Mouse (Mus musculus) cerebellum, postnatal 36 days (tissue): Measurements from ENCODE around the gene Mgat1.

Experiments
- DNase-seq, 2 experiments: peaks; one replicate each; pipeline ENCODE4 v3.0.0; 2021 to 2022; ENCODE audit warnings: mixed read lengths in 2 of 2

Mgat1 gene

DNA sequence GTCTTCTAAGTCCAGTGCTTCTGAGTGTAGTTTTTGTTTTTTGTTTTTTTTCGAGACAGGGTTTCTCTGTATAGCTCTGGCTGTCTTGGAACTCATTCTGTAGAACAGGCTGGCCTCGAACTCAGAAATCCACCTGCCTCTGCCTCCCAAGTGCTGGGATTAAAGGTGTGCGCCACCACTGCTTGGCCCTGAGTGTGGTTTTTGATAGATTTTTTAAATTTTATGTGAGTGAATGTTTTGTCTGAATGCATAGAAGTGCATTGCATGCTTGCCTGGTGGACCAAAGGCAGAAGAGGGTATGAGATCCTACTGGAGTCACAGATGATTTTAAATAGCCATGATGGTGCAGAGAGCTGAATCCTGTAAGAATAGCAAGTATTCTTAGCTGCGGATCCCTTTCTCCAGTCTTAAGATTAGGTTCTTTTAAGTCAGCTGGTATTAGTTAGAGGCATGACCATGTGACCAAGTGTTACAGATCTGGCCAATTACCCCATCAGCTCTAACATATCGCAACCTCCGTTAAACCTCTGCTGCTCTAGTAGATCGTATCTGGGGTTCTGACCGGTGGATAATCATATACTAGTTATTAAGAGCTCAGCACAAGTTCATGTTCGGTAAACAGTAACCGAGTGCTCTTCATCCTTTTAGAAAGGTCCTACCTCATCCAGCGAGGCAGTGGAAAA, 906 bp upstream of the Mgat1 start:
- no peak for DNase-seq

DNA sequence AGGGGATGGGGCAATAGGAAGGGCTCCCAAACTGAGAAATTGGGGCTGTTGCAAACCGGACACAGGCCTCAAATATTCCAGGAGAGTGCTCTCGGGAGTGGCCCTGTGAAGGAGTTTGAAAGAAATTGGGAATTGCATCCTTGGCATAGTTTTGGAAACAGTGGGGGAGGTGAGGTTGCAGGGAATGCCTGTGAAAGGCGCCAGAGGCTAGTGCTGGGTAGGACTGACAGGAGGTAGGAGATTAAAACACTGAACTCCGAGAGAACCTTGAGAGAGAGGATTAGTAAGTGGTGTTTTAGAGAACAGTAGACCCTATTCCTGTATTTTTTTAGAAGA, 572 bp downstream of the Mgat1 start:
- DNase-seq: no peak

DNA sequence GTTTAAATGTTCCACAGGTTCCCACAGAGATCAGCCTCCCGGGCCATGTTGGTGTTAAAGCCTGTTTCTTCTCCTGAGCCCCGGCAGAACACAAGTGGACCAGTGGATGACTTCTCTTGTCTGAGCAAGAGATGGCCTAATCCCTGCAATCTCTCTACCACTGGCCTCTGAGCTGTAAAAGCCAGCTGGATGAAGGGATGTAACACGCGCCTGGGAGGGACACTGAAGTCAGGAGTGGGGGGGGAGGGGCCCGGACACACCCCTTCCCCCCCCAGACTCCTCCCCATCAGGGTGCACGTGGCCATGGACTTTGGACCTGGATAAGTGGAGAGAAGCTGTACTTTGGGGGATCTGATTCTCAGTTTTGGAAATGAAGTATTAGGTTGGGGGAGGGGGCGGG, 1.2 kb downstream of the Mgat1 start:
- no peak for DNase-seq

DNA sequence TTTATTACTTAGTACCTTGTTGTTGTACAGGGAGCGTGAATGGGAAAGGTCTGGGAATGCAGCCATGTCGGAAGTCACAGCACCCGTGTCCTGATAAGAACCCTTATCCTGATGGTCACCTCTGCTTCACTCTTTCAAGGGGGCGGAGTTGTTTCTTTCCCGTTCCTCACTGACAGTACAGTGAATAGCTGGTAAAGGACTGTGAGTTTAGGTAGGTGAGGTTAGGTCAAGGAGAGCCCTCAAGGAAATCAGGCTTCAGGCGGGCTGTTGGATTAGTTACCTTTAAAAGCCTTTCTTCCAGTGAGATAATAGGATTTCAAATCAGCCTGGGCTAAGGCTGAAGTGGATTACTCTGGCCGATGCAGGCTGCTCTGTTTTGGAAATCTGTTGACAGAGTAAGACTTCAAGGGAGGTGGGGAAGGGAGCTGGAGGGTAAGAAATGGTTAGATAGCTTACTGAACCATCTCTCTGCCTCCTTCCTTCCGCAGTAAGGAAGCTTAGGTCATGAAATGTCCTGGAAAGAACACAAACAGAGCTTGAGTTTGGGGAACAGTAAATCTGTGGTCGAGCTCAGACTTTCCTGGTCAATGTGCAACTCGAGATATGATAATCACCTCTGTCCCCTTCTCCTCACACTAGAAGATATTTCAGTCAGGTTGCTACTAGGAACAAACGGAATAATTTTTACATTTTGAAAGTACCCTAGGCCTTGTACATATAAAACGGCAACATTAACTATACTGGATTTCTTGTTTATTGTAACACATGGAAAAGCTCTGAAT, 1.8 kb downstream of the Mgat1 start:
- no peak for DNase-seq

DNA sequence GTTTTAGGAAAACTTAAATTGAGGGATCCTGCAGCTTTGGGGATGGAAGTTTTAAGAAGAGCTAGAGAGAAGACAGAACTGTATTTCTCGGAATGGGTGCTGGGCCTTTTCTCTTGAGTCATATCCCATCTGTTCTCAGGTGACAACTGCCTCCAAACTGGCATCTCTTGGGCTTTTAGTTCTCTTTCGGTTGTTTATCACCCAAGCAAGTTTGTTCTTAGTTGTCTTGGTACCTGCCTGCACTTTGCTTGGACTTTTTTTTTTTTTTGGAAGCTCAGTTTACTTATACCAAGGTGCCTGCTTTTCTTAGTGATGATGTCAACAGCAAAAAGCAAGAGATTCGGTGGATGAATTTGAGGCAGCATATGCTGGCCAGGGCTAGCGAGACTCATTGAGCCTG, 2.5 kb downstream of the Mgat1 start:
- DNase-seq: no peak

DNA sequence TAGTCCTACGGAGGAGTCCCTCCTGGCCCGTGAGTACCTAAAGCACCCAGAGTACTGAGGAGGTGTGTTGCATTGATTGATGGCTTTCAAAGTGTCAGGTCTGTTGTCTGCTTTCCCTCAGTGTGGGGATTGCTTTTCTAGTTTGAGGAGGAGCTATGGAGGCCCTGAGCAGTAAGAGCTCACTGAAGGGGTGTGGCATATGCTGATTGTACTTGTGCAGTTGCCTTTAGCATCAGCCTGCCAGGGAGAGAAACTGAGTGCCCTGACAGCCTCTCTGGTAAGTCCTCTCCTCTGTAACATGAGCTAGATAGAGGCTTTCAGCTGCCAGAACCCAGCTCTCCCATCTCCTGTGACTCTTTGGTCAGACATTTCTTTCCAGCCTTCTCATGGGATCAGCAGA, 3.3 kb downstream of the Mgat1 start:
- no peak for DNase-seq

DNA sequence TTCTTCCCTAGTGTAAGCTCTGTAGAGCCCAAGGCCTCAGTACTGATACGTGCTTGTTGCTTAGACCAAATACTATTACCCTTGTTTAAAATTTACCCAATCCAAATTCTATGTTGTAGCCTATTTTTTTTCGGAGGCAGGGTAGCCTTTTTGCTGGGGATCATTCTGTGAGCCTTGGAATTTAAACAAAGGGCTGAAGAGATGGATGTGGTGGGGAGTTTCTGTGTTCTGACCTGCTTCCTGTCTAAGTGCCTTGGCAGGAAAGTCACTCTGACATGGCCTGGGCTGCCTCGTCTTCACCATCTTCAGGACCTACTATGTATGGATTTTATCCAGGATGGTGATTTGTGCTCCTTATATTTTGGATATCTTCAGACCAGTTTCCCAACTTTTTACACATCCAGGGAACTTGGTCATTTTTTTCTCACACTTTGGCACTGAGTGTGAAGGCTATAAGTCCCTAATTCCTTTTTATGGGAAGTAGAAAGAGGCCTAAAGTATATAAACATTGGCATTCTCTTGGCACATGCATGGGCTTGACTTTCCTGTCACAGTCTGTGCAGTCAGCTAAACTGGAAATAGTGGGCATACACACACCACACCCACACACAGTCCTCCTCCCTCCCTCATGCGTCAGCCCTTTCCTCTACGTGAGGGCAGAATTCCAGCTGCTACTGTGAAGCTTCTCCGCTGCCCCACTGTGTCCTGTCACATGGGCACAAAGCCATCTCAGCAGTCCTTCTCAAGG, 4.4 kb downstream of the Mgat1 start:
- DNase-seq: no peak

DNA sequence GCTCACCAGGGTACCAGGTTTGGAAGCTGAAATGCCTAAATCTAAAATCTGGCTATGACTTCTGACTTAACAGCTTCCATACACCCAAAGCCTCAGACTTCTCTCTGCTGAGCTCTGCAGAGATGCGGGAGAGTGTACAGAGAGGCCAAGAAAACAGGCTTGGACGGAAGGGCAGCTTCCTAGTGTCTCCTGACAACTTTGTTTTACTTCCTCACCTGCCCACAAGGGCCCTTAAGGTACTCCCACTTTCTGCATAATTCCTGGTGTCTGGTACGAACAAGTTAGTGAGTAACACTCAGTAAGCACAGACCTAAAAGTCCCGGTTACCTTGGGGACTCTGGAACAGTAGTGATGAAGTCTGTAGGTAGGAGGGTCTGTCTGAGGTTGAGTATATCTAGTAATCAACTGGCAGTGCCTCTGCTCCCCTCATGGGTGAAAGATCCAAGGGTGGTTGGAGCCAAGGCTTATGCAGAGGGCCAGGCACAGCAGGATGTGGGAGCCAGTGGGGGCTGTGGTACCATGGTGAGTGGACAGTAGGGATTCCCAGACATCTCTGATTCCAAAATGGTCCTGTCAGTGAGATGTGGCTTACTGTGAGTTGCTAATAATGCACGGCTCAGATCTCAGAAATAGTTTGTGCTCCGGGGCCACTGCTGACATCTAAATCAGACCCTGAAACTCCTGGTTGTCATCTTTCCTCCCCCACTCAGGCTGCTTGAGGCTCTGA, 5.1 kb downstream of the Mgat1 start:
- DNase-seq: no peak

DNA sequence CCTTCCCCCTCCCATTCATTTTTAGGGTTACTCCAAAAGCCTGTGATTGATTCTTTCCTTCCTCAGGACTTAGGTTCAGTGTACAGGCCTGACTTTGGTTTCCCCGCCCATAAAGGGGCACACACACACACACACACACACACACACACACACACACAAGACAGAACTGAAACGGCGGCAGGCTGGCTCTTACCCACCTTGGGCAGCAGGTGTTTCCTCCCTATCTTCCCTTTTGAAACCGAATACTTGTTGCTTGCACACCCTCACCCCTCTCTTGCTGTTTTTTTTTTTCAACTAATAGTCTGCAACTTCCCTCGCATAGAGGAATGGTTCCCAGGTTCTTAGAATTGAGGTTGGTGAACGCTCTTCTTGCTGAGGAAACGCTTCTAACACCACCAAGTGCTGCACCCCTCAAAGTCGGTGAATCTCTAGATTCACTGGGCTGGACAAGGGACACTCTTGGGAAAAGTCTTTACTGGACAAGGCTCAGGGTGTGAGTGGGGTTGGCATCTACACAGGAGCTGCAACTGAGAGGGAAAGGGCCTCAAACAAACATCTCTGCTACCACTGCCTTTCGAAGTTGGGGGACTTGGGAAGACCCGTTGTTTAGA, 5.9 kb downstream of the Mgat1 start:
- no peak for DNase-seq

DNA sequence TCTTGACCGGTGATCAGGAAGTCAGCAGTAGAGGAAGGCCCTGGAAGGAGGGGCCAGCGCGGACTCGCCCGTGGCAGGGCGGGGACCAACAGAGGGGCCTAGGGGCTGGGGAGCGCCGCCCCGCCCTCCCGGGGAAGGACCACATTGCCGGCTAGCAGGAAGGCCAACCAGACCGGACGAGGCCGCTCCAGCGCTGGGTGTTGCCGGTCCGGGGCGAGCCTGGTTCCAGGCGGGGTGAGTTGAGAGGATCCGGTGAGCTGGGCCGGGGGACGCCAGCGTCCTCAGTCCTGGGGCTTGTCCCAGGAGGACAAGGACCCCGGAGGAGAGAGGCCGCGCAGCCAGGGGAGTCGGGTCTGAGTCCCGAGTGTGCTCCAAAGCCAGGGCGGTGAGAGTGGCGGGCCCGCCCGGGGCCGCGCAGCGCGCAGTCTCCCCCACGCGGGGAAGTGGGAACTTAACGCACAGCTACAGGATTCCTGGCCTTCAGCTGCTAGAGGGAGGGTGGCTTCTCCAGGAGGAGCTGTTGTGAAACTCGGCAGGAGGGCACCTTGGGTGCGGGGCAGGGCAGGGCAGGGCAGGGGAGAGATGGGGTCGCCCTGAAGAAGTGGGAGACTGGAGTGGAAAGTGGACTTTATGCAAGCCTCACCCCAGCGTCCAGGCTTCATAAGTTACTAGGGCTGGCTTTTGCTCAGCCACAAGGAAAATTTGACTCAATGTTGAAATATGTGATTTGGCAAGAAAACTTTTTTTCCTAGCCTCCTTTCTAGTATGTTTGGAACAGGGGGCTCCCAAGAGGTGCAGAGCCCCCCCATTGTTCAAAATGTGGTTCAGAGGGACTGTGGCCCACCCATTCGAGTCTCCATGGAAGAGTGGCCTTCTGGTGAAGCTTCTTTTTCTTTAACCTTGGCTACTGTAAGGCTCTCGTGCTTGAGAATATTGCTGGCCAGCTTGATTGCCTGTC, 6.7 kb downstream of the Mgat1 start:
- DNase-seq: peak; percentile 52 to 57

DNA sequence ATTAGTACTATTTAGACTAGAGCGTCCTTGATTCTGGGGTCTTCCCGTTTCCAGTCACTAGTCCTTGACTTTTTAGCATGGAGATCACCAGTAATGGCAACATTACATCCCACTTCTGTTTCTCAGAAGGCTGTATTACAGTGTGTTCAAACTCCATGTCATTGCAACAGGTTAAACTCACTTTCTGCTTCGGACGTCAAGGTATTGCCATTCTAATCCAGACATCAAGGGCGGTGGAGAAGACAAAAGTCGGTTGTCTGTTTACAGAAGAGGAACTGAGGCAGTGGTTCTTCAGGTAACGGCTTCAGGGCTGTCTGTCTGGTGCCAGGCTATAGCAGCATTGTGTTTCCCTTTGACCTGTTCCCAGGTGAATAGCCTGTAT, 7.4 kb downstream of the Mgat1 start:
- DNase-seq: no peak

DNA sequence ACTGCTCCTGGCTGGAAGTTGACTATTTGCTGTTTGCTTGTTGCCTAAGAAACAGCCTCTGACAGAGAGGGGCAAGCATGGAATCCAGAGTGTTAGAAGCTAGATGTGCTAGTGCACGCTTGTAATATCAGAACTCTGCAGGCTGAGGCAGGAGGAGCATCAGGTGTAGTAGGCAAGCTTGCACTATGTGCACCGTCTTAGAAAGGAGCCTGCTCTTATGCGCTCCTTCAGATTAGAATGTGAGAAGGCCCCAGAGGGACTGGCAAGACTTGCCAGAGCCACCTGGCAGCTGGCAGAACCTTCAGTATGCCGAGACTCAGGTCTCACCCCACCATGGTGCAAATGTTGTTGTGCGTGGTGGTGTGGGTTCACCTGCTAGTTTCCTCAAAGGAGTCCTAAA, 8.1 kb downstream of the Mgat1 start:
- DNase-seq: no peak

DNA sequence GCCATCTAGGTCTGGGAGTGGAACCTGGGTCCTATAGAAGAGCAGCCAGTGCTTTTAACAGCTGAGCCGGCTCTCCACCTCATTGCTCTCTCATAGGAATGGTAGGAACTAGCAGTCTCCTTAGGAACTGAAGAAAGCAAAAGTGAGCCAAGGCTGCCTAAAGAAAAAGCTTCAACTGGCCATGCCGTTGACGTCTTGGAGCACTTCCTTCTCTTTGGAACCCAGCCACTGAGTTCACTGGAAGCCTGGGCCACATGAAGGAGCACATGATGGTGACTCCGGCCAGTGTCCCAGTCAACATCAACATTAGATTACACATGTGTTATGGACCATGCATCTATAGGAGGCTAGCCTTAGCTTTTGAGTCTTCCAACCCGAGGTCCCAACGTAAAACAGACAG, 9.0 kb downstream of the Mgat1 start:
- no peak for DNase-seq

DNA sequence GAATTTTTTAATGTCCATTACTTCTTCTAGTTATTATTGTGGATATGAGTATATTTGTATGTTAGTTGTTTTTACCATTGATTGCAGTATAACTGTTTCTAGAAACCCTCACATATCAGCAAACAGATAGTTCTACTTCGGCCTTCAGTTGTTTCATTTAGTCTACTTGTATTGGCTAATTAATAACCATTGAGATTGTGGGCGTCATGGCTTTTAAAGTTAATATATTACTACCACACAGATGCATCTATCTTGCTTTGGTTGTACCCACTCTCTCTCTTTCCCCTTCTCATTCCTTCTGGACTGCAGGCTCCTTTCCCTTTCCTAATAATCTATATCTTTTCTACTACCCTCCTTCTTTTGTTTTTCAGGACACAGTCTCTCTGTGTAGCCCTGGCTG, 15.3 kb downstream of the Mgat1 start:
- DNase-seq: no peak

DNA sequence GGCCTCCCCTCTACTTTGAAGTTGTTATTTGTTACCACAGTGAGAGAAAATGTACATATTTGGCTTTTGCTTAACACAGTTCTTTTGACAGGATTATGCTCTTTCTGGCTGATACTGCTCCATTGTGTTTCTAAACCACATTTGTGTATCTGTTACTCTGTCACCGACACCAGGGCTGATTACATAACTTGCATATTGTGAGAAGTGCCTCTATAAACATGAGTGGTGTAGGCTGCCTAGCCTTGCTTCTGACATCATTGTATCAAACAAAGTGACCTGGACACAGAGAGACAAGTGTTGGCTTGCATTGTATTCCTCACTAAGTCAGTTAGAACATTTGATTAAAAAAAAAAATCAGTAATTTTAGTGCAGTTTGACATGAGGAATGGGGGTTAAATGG, 15.8 kb downstream of the Mgat1 start:
- DNase-seq: no peak

DNA sequence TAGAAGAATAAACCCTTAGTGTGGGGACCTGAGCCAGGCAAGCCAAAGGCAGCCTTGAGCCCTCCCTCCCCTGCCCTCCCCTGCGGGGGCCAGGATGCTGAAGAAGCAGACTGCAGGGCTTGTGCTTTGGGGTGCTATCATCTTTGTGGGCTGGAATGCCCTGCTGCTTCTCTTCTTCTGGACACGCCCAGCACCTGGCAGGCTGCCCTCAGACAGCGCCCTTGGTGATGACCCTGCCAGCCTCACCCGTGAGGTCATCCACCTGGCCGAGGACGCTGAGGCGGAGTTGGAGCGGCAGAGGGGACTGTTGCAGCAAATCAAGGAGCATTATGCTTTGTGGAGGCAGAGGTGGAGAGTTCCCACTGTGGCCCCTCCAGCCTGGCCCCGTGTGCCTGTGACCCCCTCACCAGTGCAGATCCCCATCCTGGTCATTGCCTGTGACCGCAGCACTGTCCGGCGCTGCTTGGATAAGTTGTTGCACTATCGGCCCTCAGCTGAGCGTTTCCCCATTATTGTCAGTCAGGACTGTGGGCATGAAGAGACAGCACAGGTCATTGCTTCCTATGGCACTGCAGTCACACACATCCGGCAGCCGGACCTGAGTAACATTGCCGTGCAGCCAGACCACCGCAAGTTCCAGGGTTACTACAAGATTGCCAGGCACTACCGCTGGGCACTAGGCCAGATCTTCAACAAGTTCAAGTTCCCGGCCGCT, 16.8 kb downstream of the Mgat1 start:
- DNase-seq: peak in 1 of 2 experiments; percentile 14

DNA sequence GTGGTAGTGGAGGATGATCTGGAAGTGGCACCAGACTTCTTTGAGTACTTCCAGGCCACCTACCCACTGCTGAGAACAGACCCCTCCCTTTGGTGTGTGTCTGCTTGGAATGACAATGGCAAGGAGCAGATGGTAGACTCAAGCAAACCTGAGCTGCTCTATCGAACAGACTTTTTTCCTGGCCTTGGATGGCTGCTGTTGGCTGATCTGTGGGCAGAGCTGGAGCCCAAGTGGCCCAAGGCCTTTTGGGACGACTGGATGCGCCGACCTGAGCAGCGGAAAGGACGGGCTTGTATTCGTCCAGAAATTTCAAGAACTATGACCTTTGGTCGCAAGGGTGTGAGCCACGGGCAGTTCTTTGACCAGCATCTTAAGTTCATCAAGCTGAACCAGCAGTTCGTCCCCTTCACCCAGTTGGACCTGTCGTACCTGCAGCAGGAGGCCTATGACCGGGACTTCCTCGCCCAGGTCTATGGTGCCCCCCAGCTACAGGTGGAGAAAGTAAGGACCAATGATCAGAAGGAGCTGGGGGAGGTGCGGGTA, 17.4 kb downstream of the Mgat1 start:
- DNase-seq: no peak

DNA sequence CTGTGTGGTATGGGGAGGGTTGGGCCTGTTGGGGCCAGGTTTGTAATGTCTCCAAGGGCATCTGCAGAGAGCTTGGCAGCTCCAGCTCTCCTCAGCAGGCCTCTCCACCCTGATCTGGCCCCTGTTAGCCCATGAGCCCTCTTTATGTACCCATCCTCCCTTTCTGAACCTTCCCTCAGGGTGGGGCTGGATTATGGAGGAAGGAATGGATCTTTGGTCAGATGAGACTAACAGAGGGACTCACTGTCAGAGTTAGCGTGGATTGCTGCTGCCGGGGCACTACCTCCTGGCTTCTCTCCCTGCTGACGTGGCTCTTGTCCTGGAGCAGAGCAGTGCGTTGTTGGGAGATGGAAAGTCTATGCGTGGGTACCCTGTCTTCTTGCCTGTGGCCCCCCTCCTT, 18.3 kb downstream of the Mgat1 start:
- no peak for DNase-seq

DNA sequence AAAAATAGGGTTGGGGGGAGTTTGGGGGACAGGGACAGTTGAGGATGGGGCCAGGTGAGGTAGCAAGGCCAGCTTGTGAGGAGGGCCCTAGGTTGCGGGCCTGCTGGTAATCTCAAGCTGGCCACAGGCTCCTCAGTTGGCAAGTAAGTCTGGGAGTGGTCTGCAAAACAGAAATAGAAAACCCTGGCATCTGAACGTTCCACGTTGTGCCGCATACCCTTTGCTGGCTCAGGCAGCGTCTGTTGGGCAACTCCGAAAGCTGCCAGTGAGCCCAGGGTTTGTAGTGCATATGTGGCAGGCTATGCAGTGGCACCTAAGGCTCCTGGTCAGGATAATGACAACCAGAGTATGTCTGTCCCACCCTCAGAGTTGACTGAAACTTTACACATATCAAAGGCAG, 19.2 kb downstream of the Mgat1 start:
- no peak for DNase-seq

DNA sequence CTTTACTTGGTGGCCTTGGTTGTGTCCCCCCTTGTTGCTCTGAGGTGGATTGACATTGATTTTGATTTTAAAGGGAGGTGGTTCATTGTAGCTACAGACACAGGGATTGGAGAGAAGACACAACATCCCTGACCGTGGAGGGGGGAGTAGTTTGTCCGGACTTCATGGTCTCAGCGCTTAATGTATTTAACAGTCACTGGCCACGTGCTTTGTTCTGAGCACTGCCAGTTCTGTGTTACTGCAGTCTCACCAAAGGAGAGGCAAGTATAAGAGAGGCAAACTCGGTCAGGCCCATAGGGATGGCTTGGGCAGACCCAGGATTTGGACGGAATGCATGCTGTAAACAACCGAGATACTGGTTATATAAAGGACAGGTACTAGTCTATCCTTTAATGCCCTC, 20.1 kb downstream of the Mgat1 start:
- DNase-seq: no peak

DNA sequence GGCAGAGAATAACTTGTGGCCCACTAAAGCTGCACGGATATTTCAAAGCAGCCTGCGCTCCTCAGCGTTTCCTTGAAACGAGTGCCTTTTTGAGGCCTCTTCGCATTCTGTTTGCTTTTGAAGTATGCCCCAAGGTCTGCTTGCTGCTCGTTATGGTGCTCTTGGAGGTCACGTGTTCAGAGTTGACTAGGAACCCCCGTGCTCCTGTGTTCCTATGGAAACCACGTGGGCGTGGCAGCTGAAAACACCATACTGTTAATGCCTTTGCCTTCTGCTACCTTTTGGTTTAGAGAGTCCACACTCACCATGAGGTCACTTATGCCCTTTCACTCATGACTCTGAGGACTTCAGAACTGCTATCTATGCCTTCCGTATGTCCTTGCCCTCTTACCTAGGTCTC, 20.6 kb downstream of the Mgat1 start:
- DNase-seq: no peak
